Mouse (Mus musculus): ENCODE measurements at regions not wholly inside any gene's neighbourhood (a gene's known extent, or its start where the extent isn't known, plus 50 kb on each side); places are given as distances from the start of the nearest gene placed in this dataset.

- Histone ChIP-seq H3K9me3 (no peaks in the 10 kb centered on the region), H3K4me3 (replicated peaks) (no peak overlapping the region), H3K27ac (no peak overlapping the region), H3K9ac (no peak overlapping the region), H3K27me3 (no peaks in the 10 kb centered on the region), H3K4me1 (no peaks in the 10 kb centered on the region), H3K4me2 (no peak overlapping the region), H3K36me3 (replicated peaks) (no peaks in the 10 kb centered on the region)
- no peak for ATAC-seq (ENCODE audit: low FRiP score)
- WGBS = 86% methylated on average over 3 of the region's 3 CpGs
These were observed 89.3 kb upstream of the Man2a1 start for GRCm38 (mm10) chr17:64511139-64511779.

DNA sequence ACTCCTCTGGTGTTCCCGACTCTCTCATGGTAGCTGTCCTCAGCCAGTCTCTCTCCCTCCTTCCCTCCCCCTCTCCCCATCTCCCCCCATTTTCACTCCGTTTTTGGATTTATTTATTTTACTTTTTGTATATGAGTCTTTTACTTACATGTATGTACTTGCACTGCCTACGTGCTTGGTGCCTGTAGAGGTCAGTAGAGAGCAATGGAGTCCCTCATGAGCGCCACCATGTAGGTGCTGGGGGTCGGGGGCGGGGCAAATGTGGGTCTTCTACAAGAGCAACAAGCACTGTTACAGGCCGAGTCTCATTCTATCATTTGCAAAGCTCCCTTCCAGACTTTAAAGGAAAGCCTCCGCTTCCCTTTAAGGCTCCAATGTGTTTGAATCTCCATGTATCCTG, 78.3 kb upstream of the Man2a1 start:
- Histone ChIP-seq H3K4me3 (replicated peaks) (no peak overlapping the region), H3K9ac (no peak overlapping the region), H3K36me3 (replicated peaks) (no peaks in the 10 kb centered on the region), H3K4me2 (no peak overlapping the region), H3K9me3 (no peaks in the 10 kb centered on the region), H3K4me1 (no peaks in the 10 kb centered on the region), H3K27me3 (no peaks in the 10 kb centered on the region), H3K27ac (no peak overlapping the region)
- 75% methylated on average over 8 of the region's 8 CpGs for WGBS
- ATAC-seq (ENCODE audit: low FRiP score) = no peak

DNA sequence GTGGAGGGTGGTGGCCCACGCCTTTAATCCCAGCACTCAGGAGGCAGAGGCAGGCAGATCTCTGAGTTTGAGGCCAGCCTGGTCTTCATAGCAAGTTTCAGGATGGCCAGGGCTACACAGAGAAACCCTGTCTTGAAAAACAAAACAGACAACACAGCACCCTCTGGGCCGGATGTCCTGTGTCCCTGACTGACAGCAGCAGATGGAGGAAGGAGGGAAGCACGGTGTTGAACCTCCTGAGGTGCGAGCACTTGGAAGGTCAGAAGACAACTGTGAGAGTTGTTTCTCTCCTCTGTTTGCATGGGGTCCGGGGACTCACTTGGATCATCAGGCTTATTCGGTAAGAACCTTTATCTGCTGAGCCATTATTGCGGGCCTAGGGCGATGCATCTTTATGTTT, 76.6 kb upstream of the Man2a1 start:
- no peaks in the 10 kb centered on the region; the same call in 1 of the 2 replicates for H3K4me1 ChIP-seq
- ATAC-seq (ENCODE audit: low FRiP score) = no peak
- H3K4me3 ChIP-seq (replicated peaks) = no peak overlapping the region
- H3K9ac ChIP-seq = no peak overlapping the region
- no peaks in the 10 kb centered on the region for H3K36me3 ChIP-seq (replicated peaks)
- no peaks in the 10 kb centered on the region for H3K27me3 ChIP-seq
- no peak overlapping the region for H3K27ac ChIP-seq
- H3K9me3 ChIP-seq = no peaks in the 10 kb centered on the region
- WGBS = 88% methylated on average over 8 of the region's 8 CpGs
- H3K4me2 ChIP-seq = no peak overlapping the region

DNA sequence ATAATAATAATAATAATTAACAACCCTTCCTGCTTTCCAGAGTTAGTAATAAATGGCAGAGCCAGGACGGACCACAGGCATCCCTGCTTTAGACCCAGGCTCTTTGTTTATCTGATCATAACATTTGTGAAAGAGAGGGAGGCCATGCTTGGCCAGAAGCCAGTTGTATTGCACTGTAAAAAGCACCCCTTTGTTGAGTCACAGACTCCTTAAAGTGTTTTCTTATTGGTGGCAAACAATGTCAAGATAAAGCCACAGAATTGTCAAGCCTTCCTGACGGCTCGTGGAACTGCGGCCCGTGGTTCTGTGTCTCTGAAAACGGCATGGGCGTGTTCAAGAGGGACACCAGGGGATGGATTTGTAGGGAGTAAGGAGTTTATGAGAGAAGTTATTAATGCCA, 72.7 kb upstream of the Man2a1 start:
- no peaks in the 10 kb centered on the region; the same call in 1 of the 2 replicates for H3K4me1 ChIP-seq
- H3K9me3 ChIP-seq = no peaks in the 10 kb centered on the region
- no peak overlapping the region for H3K4me3 ChIP-seq (replicated peaks)
- H3K27me3 ChIP-seq = no peaks in the 10 kb centered on the region
- 57% methylated on average over 7 of the region's 7 CpGs for WGBS
- H3K9ac ChIP-seq = no peak overlapping the region
- no peak for ATAC-seq (ENCODE audit: low FRiP score)
- no peaks in the 10 kb centered on the region for H3K36me3 ChIP-seq (replicated peaks)
- H3K27ac ChIP-seq = no peak overlapping the region
- H3K4me2 ChIP-seq = no peak overlapping the region

- ATAC-seq (ENCODE audit: low FRiP score) = no peak
- Histone ChIP-seq H3K4me2 (no peak overlapping the region), H3K4me3 (replicated peaks) (no peak overlapping the region), H3K36me3 (replicated peaks) (no peaks in the 10 kb centered on the region), H3K27me3 (no peaks in the 10 kb centered on the region), H3K27ac (no peak overlapping the region), H3K9ac (no peak overlapping the region), H3K4me1 (no peaks in the 10 kb centered on the region; the same call in 1 of the 2 replicates), H3K9me3 (no peaks in the 10 kb centered on the region)
- 86% methylated on average over 7 of the region's 7 CpGs for WGBS
These were observed 72.1 kb upstream of the Man2a1 start for GRCm38 (mm10) chr17:64528476-64528875.

GRCm38 (mm10) chr17:64529296-64529994, 71.1 kb upstream of the Man2a1 start:
- H3K36me3 ChIP-seq (replicated peaks) = no peaks in the 10 kb centered on the region
- no peak overlapping the region for H3K27ac ChIP-seq
- H3K4me1 ChIP-seq = no peaks in the 10 kb centered on the region; the same call in 1 of the 2 replicates
- H3K4me2 ChIP-seq = no peak overlapping the region
- no peaks in the 10 kb centered on the region for H3K27me3 ChIP-seq
- no peak overlapping the region for H3K9ac ChIP-seq
- no peak overlapping the region for H3K4me3 ChIP-seq (replicated peaks)
- ATAC-seq (ENCODE audit: low FRiP score) = no peak
- no peaks in the 10 kb centered on the region for H3K9me3 ChIP-seq
- 86% methylated on average over 14 of the region's 14 CpGs for WGBS

- Histone ChIP-seq H3K4me2 (no peak overlapping the region), H3K4me3 (replicated peaks) (no peak overlapping the region), H3K9me3 (no peaks in the 10 kb centered on the region), H3K4me1 (no peaks in the 10 kb centered on the region; the same call in 1 of the 2 replicates), H3K36me3 (replicated peaks) (no peaks in the 10 kb centered on the region), H3K27ac (no peak overlapping the region), H3K9ac (no peak overlapping the region), H3K27me3 (no peaks in the 10 kb centered on the region)
- no peak for ATAC-seq (ENCODE audit: low FRiP score)
- WGBS = 85% methylated on average over 7 of the region's 7 CpGs
These were observed 69.4 kb upstream of the Man2a1 start for GRCm38 (mm10) chr17:64531150-64531549.

GRCm38 (mm10) chr17:64534323-64534722, 66.2 kb upstream of the Man2a1 start:
- WGBS = 90% methylated on average over 4 of the region's 4 CpGs
- ATAC-seq (ENCODE audit: low FRiP score) = no peak
- H3K9me3 ChIP-seq = no peaks in the 10 kb centered on the region
- H3K27ac ChIP-seq = no peak overlapping the region
- H3K4me3 ChIP-seq (replicated peaks) = no peak overlapping the region
- no peaks in the 10 kb centered on the region for H3K36me3 ChIP-seq (replicated peaks)
- no peaks in the 10 kb centered on the region for H3K27me3 ChIP-seq
- H3K9ac ChIP-seq = no peak overlapping the region
- H3K4me2 ChIP-seq = no peak overlapping the region
- peaks cover 18% of the 10 kb centered on the region; the same call in 1 of the 2 replicates for H3K4me1 ChIP-seq

GRCm38 (mm10) chr17:64538520-64538953, 62.0 kb upstream of the Man2a1 start:
- Histone ChIP-seq H3K9me3 (no peaks in the 10 kb centered on the region), H3K27ac (peak overlapping the region; percentile 1; the same call in 1 of the 2 replicates), H3K36me3 (replicated peaks) (no peaks in the 10 kb centered on the region), H3K4me2 (peak overlapping the region; percentile 32), H3K9ac (no peak overlapping the region), H3K27me3 (no peaks in the 10 kb centered on the region), H3K4me1 (peaks cover 20% of the 10 kb centered on the region; the same call in 1 of the 2 replicates), H3K4me3 (replicated peaks) (no peak overlapping the region)
- no peak for ATAC-seq (ENCODE audit: low FRiP score)
- 20% methylated on average over 10 of the region's 10 CpGs for whole genome bisulfite sequencing

- Histone ChIP-seq H3K4me3 (replicated peaks) (no peak overlapping the region), H3K9ac (no peak overlapping the region), H3K4me2 (no peak overlapping the region), H3K4me1 (peaks cover 20% of the 10 kb centered on the region; the same call in 1 of the 2 replicates), H3K27ac (no peak overlapping the region), H3K27me3 (no peaks in the 10 kb centered on the region), H3K36me3 (replicated peaks) (no peaks in the 10 kb centered on the region), H3K9me3 (no peaks in the 10 kb centered on the region)
- 81% methylated on average over 8 of the region's 8 CpGs for WGBS
- no peak for ATAC-seq (ENCODE audit: low FRiP score)
These were observed 60.1 kb upstream of the Man2a1 start for GRCm38 (mm10) chr17:64540411-64540810.

- Histone ChIP-seq H3K9me3 (no peaks in the 10 kb centered on the region), H3K27ac (no peak overlapping the region), H3K4me2 (no peak overlapping the region), H3K36me3 (replicated peaks) (no peaks in the 10 kb centered on the region), H3K9ac (no peak overlapping the region), H3K27me3 (no peaks in the 10 kb centered on the region), H3K4me1 (peaks cover 5% of the 10 kb centered on the region; the same call in 1 of the 2 replicates), H3K4me3 (replicated peaks) (no peak overlapping the region)
- ATAC-seq (ENCODE audit: low FRiP score) = no peak
- WGBS = 52% methylated on average over 7 of the region's 7 CpGs
These were observed 52.0 kb upstream of the Man2a1 start for GRCm38 (mm10) chr17:64548536-64548935.

DNA sequence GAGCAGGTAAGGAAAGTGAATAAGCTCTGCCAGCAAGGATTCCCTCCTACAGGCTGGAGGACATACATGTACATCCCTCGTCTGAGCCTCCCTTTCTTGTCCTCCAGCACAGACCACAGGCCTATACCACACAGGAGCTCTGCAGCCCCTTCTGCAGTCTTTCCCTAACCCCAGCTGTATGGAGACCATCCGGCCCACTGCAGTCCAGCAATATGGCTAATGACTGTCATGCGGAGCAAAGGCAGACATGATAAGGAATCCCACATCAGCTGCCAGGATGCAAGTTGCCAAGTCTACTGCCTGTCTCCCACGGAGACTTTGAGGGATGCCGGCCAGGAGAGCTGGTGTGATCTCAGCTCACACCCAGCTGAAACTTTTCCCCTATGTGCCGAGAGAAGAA, 50.5 kb upstream of the Man2a1 start:
- no peak overlapping the region for H3K4me2 ChIP-seq
- 82% methylated on average over 6 of the region's 6 CpGs for WGBS
- H3K27ac ChIP-seq = no peak overlapping the region
- H3K4me1 ChIP-seq = peaks cover 5% of the 10 kb centered on the region; the same call in 1 of the 2 replicates
- H3K9me3 ChIP-seq = no peaks in the 10 kb centered on the region
- no peak overlapping the region for H3K4me3 ChIP-seq (replicated peaks)
- no peaks in the 10 kb centered on the region for H3K36me3 ChIP-seq (replicated peaks)
- H3K27me3 ChIP-seq = no peaks in the 10 kb centered on the region
- no peak overlapping the region for H3K9ac ChIP-seq
- ATAC-seq (ENCODE audit: low FRiP score) = no peak

Measured in forebrain, embryonic 12.5 days (tissue).